Mouse (Mus musculus) kidney, adult 2 months (tissue): ENCODE data around the gene 9530003J23Rik. TPM values are rescaled to one million over a fixed set of nuclear protein-coding genes. Genes with fewer than 3 reads are reported as not detected.

Experiments
- DNase-seq: peaks from one replicate; pipeline ENCODE4 v3.0.0; 2021
- H3K27ac ChIP-seq: fragments of 200-500 bp; 2 replicates; pipeline ENCODE4 v1.5.1; 2012; ENCODE audit warnings: low read depth, low read length, control low read depth, inconsistent platforms; ENCODE audit not compliant: insufficient read depth
- H3K27me3 ChIP-seq: fragments of 200-500 bp; replicated peaks from 2 replicates; pipeline ENCODE4 v1.6.1; 2012; ENCODE audit warnings: mild to moderate bottlenecking, moderate library complexity, low read length, inconsistent platforms; ENCODE audit not compliant: control insufficient read depth, insufficient read depth
- H3K36me3 ChIP-seq: fragments of 200-500 bp; 2 replicates; pipeline ENCODE4 v1.6.1; 2012; ENCODE audit warnings: mild to moderate bottlenecking, moderate library complexity, low read length, inconsistent platforms; ENCODE audit not compliant: control insufficient read depth, insufficient read depth
- H3K4me1 ChIP-seq: fragments of 200-500 bp; 2 replicates; pipeline ENCODE4 v1.6.1; 2011; ENCODE audit warnings: low read length; ENCODE audit not compliant: control insufficient read depth, insufficient read depth
- H3K4me3 ChIP-seq: fragments of 200-500 bp; 2 replicates; pipeline ENCODE4 v1.5.1; 2011; ENCODE audit warnings: mild to moderate bottlenecking, low read depth, low read length, control low read depth; ENCODE audit not compliant: insufficient read depth
- CTCF ChIP-seq: fragments of 200-500 bp; conservative IDR thresholded peaks from 2 replicates; pipeline ENCODE4 v1.5.1; 2011; ENCODE audit warnings: low read depth, mild to moderate bottlenecking, control low read depth, low read length, moderate library complexity, mixed read lengths; ENCODE audit not compliant: insufficient read depth, insufficient read length
- POLR2A ChIP-seq: fragments of 200-500 bp; IDR thresholded peaks from one replicate; pipeline ENCODE4 v1.6.1; 2011; ENCODE audit warnings: low read depth, low read length, control low read depth
- WGBS: fragments of 180-500 bp; shearing (Covaris S2); methylation state at CpG from one replicate; pipeline ENCODE4 v1.1.7; 2018; 5-methylcytosine and 5-hydroxymethylcytosine counted together
- polyA plus RNA-seq: library from polyadenylated mRNA; depleted of rRNA; stranded (reverse); fragments of >200 nt; gene quantifications from 2 replicates; pipeline ENCODE4 v1.2.3, GENCODE M21; 2012

The 9530003J23Rik gene
- polyA plus RNA-seq, 1 experiment = not detected

DNA sequence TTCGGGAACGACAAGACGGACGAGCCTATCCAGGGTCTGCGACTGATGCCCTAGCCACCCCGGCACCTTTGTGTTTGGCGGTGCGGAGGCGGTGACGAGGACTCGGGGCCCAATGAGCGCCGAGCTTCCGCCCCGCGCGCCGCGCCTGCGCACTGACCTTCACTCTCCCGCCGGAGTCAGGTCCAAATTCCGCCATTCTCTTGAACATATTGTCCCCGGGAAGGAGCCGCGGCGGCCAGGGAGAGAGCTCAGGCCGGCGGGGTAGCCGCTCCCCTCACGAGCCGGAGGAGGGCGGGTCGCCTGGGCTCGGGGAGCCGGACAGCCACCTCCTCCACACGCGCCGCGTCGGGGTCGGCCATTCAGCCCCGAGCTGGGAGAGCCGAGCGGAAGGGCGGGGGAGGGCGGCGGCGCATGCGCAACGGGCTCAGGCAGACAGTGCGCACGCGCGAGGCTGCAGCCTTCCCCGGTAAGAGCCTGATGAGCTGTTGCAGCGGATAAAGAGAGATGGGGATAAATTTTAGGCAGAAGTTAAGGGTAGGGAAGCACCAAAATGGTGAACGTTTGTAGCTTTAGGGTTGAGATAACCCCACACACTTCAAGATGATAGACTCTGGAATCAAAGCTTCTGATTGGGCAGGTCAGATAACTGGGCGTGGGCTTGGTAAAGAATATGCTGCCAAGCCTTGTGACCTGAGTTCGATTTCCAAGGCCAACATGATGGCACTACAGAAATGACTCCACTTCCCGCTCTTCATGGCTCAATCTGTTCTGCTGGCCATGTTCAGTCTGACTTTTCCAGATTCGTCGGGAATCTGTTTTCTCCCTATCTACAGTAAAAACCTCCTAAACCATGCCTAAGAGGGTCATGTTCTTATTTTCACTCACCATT, 14.2 kb downstream of the 9530003J23Rik start, which contains the start of gene Yeats4:
Gene Yeats4 (minus strand): TSS at position 406 of the 889 bp plus-strand sequence.
- Histone ChIP-seq H3K4me3 (peak within 1 kb of the TSS; percentile 91), H3K36me3 (no peaks in the 10 kb centered on the region), H3K27me3 (no peaks in the 10 kb centered on the region), H3K27ac (peak within 1 kb of the TSS; percentile 99), H3K4me1 (peaks cover 5% of the 10 kb centered on the region; the same call in 1 of the 2 replicates)
- TF ChIP-seq POLR2A (peak; percentile 45), CTCF (no peak)
- DNase-seq = peak; percentile 96
- WGBS = 1% methylated on average over 63 of the region's 63 CpGs

DNA sequence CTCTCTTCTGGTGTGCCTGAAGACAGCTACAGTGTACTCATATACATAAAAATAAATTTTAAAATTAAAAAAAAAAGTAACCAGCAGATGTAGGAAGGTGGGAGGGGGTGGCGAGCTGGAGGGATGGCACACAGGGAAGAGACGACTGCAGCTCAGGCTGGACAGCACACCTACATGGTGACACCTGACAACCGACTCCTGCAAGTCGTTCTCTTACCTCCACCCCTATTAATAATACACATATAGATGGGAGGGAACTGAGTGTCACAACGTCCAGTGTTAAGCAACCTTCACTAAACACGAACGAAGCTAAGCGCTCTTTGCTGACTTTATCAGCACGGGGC, 14.8 kb downstream of the 9530003J23Rik start:
- H3K36me3 ChIP-seq = no peaks in the 10 kb centered on the region
- H3K4me1 ChIP-seq = peaks cover 5% of the 10 kb centered on the region; the same call in 1 of the 2 replicates
- H3K27me3 ChIP-seq = no peaks in the 10 kb centered on the region
- no peak overlapping the region for H3K27ac ChIP-seq
- TF ChIP-seq CTCF = no peak
- no peak for TF ChIP-seq POLR2A
- no peak for DNase-seq
- WGBS = under 1% methylated on average over 9 of the region's 9 CpGs
- H3K4me3 ChIP-seq = peak overlapping the region; percentile 91

- H3K27me3 ChIP-seq = no peaks in the 10 kb centered on the region
- peaks cover 5% of the 10 kb centered on the region; the same call in 1 of the 2 replicates for H3K4me1 ChIP-seq
- DNase-seq = no peak
- no peak overlapping the region for H3K4me3 ChIP-seq
- no peak overlapping the region for H3K27ac ChIP-seq
- no peaks in the 10 kb centered on the region for H3K36me3 ChIP-seq
- 73% methylated on average over 3 of the region's 3 CpGs for WGBS
- TF ChIP-seq CTCF (no peak), POLR2A (no peak)
Measured at GRCm38 (mm10) chr10:117222821-117223220, 15.7 kb downstream of the 9530003J23Rik start.

DNA sequence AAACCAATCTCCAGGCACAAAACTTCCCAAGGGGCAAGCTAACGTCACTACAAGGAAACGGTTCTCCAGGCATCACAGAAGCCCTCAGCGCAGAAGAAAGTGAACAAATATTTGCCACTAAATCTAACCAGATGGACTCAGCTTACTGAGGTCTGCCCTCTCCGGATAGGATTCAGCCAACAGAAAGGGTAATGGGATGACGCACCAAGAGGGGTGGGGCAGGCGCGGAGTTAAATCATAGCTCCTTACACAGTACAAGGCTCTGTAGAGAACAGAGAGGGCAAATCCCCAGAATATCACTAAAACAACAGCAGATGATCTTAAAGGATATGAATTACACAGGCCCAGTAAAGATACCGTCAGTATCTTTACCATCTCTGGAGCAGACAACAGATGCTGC, 20.2 kb downstream of the 9530003J23Rik start:
- Histone ChIP-seq H3K36me3 (no peaks in the 10 kb centered on the region; the same call in 1 of the 2 replicates), H3K4me3 (no peak overlapping the region), H3K27ac (no peak overlapping the region), H3K4me1 (no peaks in the 10 kb centered on the region), H3K27me3 (no peaks in the 10 kb centered on the region)
- DNase-seq = no peak
- TF ChIP-seq POLR2A (no peak), CTCF (no peak)
- WGBS = 97% methylated on average over 8 of the region's 8 CpGs

GRCm38 (mm10) chr10:117217246-117217840, 21.2 kb downstream of the 9530003J23Rik start:
- WGBS = 83% methylated on average over 20 of the region's 20 CpGs
- Histone ChIP-seq H3K27me3 (no peaks in the 10 kb centered on the region), H3K36me3 (no peaks in the 10 kb centered on the region; the same call in 1 of the 2 replicates), H3K4me1 (no peaks in the 10 kb centered on the region), H3K27ac (no peak overlapping the region), H3K4me3 (no peak overlapping the region)
- no peak for TF ChIP-seq CTCF
- TF ChIP-seq POLR2A = no peak
- DNase-seq = no peak

DNA sequence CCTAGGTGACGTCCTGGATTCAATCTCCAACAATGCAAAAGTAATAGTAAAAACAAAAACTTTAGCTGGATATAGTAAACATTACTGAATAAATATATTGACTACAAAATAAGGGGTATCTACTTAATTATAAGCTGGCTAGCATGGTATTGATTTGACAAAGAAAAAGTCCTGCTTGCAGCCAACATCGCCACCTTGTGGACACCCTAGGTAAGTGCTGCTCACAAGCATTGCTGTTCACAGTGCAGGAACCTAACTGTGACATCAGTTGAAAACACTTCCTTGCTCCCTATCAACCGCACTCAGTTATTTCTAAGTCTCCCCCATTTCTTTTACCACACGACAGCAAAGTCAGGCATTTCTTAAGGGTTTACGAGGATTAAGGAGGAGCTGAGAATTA, 21.7 kb downstream of the 9530003J23Rik start:
- Histone ChIP-seq H3K27me3 (no peaks in the 10 kb centered on the region), H3K36me3 (no peaks in the 10 kb centered on the region; the same call in 1 of the 2 replicates), H3K27ac (no peak overlapping the region), H3K4me1 (no peaks in the 10 kb centered on the region), H3K4me3 (no peak overlapping the region)
- WGBS = 73% methylated on average over 5 of the region's 5 CpGs
- TF ChIP-seq POLR2A (no peak), CTCF (peak; percentile 86)
- DNase-seq = peak; percentile 44

- Histone ChIP-seq H3K4me1 (no peaks in the 10 kb centered on the region), H3K27ac (no peak overlapping the region), H3K4me3 (no peak overlapping the region), H3K36me3 (no peaks in the 10 kb centered on the region; the same call in 1 of the 2 replicates), H3K27me3 (no peaks in the 10 kb centered on the region)
- WGBS = 94% methylated on average over 9 of the region's 9 CpGs
- no peak for DNase-seq
- TF ChIP-seq POLR2A (no peak), CTCF (no peak)
Measured at GRCm38 (mm10) chr10:117216132-117216495, 22.4 kb downstream of the 9530003J23Rik start.
